Mouse (Mus musculus) layer of hippocampus, adult 8-10 months (tissue): ENCODE data around the gene Gm28043. TPM values are rescaled to one million over a fixed set of nuclear protein-coding genes. Genes with fewer than 3 reads are reported as not detected.

Experiments
- DNase-seq, 2 experiments: peaks; one replicate each; pipeline ENCODE4 v3.0.0; 2022; ENCODE audit warnings: low spot score in 2 of 2
- microRNA-seq, 2 experiments: library from miRNA; unstranded; fragments of <30 nt; microRNA quantifications; one replicate each; pipeline ENCODE4 v1.2.0; 2022
- total RNA-seq, 4 experiments: library from RNA; stranded (reverse); gene quantifications; 2 replicates each; pipeline ENCODE4 v1.2.4; 2022

Gene Gm28043
- total RNA-seq, 4 experiments from 2014 or later: 4.5 to 6.3 (median 5.5) TPM

- peak; percentile 55 to 61 for DNase-seq
Observed at GRCm38 (mm10) chr17:29737849-29738804, 123.5 kb downstream of the Gm28043 start.

GRCm38 (mm10) chr17:29747466-29747865 lies 132.8 kb downstream of the Gm28043 start:
- DNase-seq: no peak

Small RNA genes lying within 50 kb of the gene (microRNA-seq; reads per million reads assigned to microRNA genes)
- gene Mir7667: 0 reads per million in 2 experiments

Other genes with a start within 250 kb of the Gm28043 start
- 1 to 10 TPM; 2.6 to 3.8 (median 3.4) TPM for gene Pim1, start 124.1 kb upstream of the Gm28043 start, total RNA-seq
- gene Gm17657, start 65.2 kb upstream of the Gm28043 start, total RNA-seq: not detected
- 10 to 100 TPM; 37.0 to 41.9 (median 37.9) TPM for gene Tbc1d22b, start 65.1 kb upstream of the Gm28043 start, total RNA-seq
- gene Tmem217, start 62.5 kb upstream of the Gm28043 start, total RNA-seq: not detected
- gene Rnf8, start 86 bp upstream of the Gm28043 start, total RNA-seq: 10 to 100 TPM; 46.1 to 56.9 (median 52.0) TPM
- 100 to 1,000 TPM; 108 to 142 (median 130) TPM for gene Cmtr1, start 45.7 kb downstream of the Gm28043 start, total RNA-seq
- 10 to 100 TPM; 17.0 to 25.2 (median 23.1) TPM for gene Ccdc167, start 102.2 kb downstream of the Gm28043 start, total RNA-seq